Mouse (Mus musculus): Measurements from ENCODE around the gene Prmt3.

Gene Prmt3

GRCm38 (mm10) chr7:49794304-49794703, 16.2 kb downstream of the Prmt3 start:
- in situ Hi-C loops (cut with MboI, MseI) = loop anchor here (5.0 kb wide), 1 partner anchor 33 kb away; no protein-coding TSS in a partner anchor

DNA sequence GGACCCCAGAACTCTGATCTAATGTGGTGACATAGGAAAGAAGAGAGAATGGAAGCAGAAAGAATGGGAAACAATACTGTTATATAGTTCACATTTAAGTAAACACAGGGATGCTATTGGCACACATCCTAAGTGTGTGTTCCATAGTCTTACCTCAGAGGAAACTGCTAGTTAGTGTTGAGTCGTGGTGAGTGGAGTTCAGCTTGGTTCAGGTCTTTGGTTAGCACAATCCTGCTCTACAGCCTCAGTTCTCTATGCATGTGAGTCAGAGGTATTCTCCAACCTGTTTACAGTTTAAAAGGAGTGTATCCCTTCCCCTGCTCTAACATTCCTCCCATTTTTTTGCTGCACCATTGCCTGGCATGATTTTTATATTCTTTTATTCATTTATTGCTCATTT, 19.0 kb downstream of the Prmt3 start:
- in situ Hi-C loops (cut with MboI, MseI) = no loop called here

- in situ Hi-C loops (cut with MboI, MseI) = no loop called here
These were observed 25.4 kb downstream of the Prmt3 start for GRCm38 (mm10) chr7:49803511-49803910.

DNA sequence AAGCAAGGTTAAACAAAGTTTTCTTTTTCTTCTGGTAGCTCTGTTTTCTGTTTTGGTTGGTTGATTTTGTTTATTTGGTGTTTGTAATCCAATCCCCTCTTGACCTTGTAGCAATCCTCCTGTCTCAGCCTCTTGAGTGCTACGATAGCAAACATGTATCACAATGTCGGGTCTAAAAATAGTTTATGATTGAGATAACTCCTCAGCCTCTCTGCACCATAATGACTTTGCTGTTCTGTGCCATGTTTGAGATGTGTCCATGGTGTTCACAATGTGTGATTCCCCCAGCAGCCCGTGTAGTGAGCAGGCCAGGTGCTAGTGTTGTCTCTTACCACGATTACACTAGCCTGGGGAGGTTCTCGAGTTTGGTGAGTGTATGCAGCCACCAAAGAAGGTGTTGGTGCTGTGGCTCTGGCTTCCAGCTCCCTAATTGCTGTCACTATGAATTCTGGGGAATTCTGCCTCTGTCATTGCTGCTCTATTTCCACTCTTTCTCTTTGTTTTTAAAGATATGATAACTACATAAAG, 26.6 kb downstream of the Prmt3 start:
- in situ Hi-C loops (cut with MboI, MseI) = no loop called here

- in situ Hi-C loops (cut with MboI, MseI) = no loop called here
These were observed 27.5 kb downstream of the Prmt3 start for GRCm38 (mm10) chr7:49805618-49806017.

DNA sequence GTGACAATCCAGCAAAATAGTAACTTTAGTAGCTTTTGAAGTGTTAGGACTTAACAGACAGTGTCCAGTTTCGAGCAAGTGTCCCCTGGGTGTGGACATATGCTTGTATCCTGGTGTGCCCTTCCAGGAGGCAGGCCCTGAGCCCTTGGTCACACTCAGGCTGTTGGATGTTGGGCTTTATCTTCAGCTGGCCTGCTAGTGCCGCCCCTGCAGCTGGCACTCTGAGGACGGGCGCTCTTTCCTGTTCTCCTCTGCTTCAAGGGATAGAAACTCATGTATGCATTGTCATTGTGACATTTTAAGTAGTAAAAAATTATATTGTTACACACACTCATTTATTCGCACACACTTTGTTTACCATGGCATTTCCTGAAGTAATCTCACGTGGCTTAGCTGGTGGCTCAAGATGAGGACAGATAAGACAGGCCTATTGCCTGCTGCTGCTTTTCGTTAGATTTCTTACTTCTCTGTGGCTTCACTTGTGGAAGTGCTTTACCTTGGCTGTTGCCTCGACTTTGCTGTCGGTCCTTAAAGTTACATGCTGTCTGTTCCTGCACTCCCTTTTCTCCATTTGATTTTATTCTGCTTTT, 29.0 kb downstream of the Prmt3 start:
- in situ Hi-C loops (cut with MboI, MseI) = no loop called here

- in situ Hi-C loops (cut with MboI, MseI) = no loop called here
These were observed 29.9 kb downstream of the Prmt3 start for GRCm38 (mm10) chr7:49807846-49808622.

DNA sequence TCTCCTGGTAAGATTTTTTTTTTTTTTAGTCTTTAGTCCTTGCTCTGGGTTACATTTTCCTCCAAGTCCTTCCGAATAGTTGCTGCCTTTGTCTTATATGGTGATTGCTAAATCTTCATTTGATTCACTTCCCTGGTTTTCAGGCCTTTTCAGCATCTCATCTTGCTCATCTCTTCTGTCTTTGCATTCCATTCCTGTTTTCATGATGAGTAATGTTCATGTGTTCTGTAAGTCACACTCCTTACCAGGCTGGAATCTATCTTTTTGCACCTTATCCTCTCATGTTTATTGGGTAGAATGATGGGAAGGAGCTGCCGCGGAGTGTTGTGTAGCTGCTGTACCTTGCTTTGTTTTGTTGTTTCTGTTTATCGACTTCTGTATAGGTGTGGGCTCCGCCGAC, 31.0 kb downstream of the Prmt3 start:
- in situ Hi-C loops (cut with MboI, MseI) = no loop called here

DNA sequence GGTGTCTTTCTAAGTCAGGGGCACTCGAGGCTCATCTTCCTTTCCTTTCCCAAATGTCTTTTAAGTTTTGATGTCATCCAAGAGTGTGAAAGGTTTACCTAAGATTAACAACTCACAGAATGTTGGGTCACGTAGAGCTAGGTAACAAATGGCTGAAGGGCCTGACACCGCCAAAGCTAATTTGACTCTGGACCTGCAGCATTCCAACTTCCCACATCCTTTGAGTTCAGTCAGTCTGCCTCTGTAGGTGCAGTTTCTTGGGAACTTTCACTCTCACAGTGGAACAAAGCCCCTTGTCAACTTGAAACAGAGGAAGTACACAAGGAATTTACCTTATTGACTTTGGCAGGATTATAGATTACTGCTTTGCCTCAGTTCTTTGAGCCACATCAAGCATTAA, 31.4 kb downstream of the Prmt3 start:
- in situ Hi-C loops (cut with MboI, MseI) = no loop called here

DNA sequence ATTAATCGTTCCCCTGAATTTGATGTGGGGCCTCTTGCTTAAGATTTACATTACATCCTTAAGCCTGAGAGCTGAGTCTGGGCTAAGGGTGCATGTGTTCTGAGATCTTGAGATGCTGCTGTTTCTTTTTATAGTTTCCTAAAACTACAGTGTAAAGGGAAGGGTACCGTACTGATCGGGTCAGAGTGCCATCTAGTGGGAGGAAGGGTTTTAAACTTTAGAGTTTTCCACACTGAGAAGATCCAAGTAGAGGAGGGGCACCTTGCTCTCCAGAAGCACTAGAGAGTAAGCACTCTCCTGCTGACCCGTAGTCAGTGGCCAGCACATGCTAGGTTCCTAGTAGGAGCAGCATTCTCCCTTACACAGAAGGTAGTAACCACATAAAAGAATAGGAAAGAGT, 33.2 kb downstream of the Prmt3 start:
- in situ Hi-C loops (cut with MboI, MseI) = no loop called here

GRCm38 (mm10) chr7:49819393-49819792, 41.2 kb downstream of the Prmt3 start:
- in situ Hi-C loops (cut with MboI, MseI) = no loop called here

DNA sequence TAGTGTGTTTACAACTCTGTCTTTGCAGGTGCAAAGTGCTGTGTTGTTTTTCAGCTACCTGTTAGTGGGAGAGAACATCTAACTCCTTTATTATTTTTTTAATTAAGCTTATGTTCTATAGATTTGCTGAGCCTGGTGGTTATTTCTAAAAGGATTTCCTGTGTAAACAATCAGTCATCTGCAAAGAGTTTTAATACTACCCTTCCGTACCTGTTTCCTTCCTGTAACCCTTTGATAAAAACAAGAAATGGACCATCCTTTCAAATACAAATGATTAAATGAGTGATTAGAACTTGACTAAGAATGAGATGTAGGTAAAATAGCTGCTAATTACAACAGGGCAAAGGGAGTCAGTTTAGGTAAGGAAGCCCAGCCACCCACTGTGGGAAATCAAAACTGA, 43.2 kb downstream of the Prmt3 start:
- in situ Hi-C loops (cut with MboI, MseI) = no loop called here

GRCm38 (mm10) chr7:49822028-49822427, 43.9 kb downstream of the Prmt3 start:
- in situ Hi-C loops (cut with MboI, MseI) = no loop called here

GRCm38 (mm10) chr7:49823595-49823994, 45.4 kb downstream of the Prmt3 start:
- in situ Hi-C loops (cut with MboI, MseI) = no loop called here

DNA sequence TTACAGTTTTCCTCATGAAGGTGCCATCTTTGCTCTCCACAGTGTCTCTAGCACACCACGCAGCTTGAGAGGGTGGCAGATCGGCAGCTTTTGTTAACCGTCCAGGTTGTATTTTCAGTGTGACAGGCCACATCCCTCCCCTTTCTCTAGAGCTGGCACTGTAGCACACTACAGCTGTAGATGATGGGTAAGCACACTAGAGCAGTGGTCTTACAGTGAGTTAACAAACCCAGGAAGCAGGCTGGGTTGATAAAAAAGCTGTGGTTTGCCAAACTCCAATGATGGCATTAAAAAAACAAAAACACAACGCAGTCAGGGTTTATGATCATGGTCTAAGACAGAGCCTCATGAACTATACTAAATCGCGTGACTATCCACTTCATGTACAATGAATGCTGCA, 45.9 kb downstream of the Prmt3 start:
- in situ Hi-C loops (cut with MboI, MseI) = no loop called here

DNA sequence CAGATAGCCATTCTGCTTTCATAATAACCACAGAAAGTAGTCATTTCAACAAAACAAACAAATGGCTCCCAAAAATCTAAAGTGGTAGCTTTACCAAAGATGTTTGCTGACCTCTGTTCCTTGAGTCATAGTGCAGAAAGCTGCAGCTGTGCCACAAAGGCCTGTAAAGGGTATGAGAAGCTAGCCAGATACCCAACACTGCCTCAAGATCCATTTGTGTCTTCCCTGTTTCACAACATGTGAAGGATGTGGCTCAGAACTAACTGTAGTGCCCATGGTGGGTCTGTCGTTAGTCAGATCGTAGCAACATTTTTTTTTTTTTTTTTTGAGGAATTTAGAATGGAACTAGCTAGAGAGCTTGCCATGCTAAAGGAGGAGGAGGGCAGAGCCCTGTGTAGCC, 46.4 kb downstream of the Prmt3 start:
- in situ Hi-C loops (cut with MboI, MseI) = no loop called here

DNA sequence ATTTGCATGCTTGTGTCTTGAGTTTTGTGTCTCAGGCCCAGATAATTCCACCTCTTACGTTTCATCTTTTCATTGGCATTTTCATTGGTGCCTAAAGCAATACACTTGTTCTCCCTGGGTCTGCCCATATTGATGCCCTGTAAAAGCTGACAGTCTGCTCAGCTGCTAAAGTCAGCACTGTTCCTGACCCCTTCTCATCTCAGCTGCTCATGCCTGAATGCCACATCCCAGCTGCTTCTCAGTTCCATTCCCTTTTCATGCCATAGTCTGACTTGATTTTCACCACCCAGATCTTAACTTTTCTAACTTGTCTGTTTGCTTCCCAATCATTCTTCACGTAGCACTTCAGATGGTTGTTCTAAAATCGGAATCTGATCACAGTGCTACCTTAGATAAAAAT, 47.3 kb downstream of the Prmt3 start:
- in situ Hi-C loops (cut with MboI, MseI) = loop anchor here (5.0 kb wide), 1 partner anchor 33 kb away; no protein-coding TSS in a partner anchor

GRCm38 (mm10) chr7:49827920-49828319, 49.8 kb downstream of the Prmt3 start:
- in situ Hi-C loops (cut with MboI, MseI) = loop anchor here (5.0 kb wide), 1 partner anchor 36 kb away; no protein-coding TSS in a partner anchor

GRCm38 (mm10) chr7:49842366-49843282, 64.5 kb downstream of the Prmt3 start:
- in situ Hi-C loops (cut with MboI, MseI) = no loop called here

GRCm38 (mm10) chr7:49843304-49843933, 65.3 kb downstream of the Prmt3 start:
- in situ Hi-C loops (cut with MboI, MseI) = no loop called here

DNA sequence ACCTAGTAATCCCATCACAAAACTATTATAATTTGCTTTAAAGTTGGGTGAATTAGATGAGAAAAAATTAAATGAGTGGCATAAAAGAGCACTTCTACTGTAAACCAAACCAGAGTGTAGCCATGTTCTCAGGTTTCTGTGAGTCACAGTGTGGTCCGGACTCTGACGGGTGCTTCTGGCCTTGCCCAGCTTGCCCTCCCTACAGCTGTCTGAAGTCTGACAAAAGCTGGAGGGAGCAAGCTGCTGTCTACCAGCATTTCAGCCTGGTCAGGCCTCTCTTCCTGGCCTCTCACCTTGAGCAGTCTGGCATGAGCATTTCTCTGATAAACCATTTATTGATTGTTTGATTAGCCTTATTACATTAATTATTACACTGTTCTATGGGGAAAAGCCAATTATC, 69.8 kb downstream of the Prmt3 start:
- in situ Hi-C loops (cut with MboI, MseI) = no loop called here

All from T-helper 1 cell (primary cell).